8 mouse cellular contexts compared by ENCODE assay signal in genomic region chr5:149261866-149262265, GRCm38 (mm10). TPM values are rescaled to one million over a fixed set of nuclear protein-coding genes. Genes with fewer than 3 reads are reported as not detected.
DNase-seq lines count a peak whose midpoint lies in the region; ATAC-seq and TF ChIP-seq lines count a peak whose summit lies in the region.

No protein-coding gene starts in this region.

- peak; percentile 64 for TF ChIP-seq CTCF in intestine, postnatal 0 days (IDR thresholded peaks at IDR 0.05; ENCODE audit: low read depth)
- TF ChIP-seq CTCF in liver, embryonic 14.5 days (IDR thresholded peaks at IDR 0.05; ENCODE audit: low read depth): peak; percentile 83

- no peak overlapping the region for H3K4me3 ChIP-seq in intestine, postnatal 0 days (ENCODE audit: low read depth, low read length)
- H3K4me3 ChIP-seq in intestine, embryonic 16.5 days (ENCODE audit: low read length): no peak overlapping the region
- no peak overlapping the region for H3K4me3 ChIP-seq in liver, embryonic 14.5 days (ENCODE audit: insufficient read depth in 1 of 2, low read depth in 2 of 2, low read length in 2 of 2)
- no peak overlapping the region for H3K4me3 ChIP-seq in embryonic facial prominence, embryonic 10.5 days
- no peak overlapping the region for H3K4me3 ChIP-seq in forebrain, embryonic 12.5 days (replicated peaks)

- H3K9ac ChIP-seq in intestine, postnatal 0 days (ENCODE audit: low read depth, low read length): no peak overlapping the region
- H3K9ac ChIP-seq in intestine, embryonic 16.5 days (ENCODE audit: low read depth, low read length): no peak overlapping the region
- H3K9ac ChIP-seq in liver, embryonic 14.5 days (replicated peaks): no peak overlapping the region
- H3K9ac ChIP-seq in forebrain, embryonic 12.5 days: no peak overlapping the region

- H3K4me2 ChIP-seq in intestine, postnatal 0 days (replicated peaks; ENCODE audit: low read depth): no peak overlapping the region
- H3K4me2 ChIP-seq in intestine, embryonic 16.5 days (ENCODE audit: low read depth, low read length): no peak overlapping the region
- H3K4me2 ChIP-seq in liver, embryonic 14.5 days (ENCODE audit: low read depth): no peak overlapping the region
- H3K4me2 ChIP-seq in forebrain, embryonic 12.5 days: no peak overlapping the region

- ATAC-seq in intestine, postnatal 0 days: no peak
- no peak for ATAC-seq in intestine, embryonic 16.5 days
- ATAC-seq in liver, embryonic 14.5 days (ENCODE audit: insufficient read depth): no peak
- ATAC-seq in forebrain, embryonic 12.5 days (ENCODE audit: low FRiP score): no peak

- DNase-seq in B cell, adult 2 months: peak; percentile 67 to 71
- DNase-seq in T-cell, adult 2 months (ENCODE audit: low spot score): peak; percentile 23
- no peak for DNase-seq in liver, embryonic 14.5 days (ENCODE audit: low read depth in 3 of 3, low spot score in 3 of 3)
- no peak for DNase-seq in right cerebral cortex, postnatal 10 days (ENCODE audit: low spot score in 2 of 2)
- DNase-seq in embryonic facial prominence, embryonic 10.5 days (ENCODE audit: low spot score): no peak

- WGBS in intestine, postnatal 0 days: 66% methylated on average over 6 of the region's 6 CpGs
- WGBS in intestine, embryonic 16.5 days: 62% methylated on average over 6 of the region's 6 CpGs
- 62% methylated on average over 6 of the region's 6 CpGs for WGBS in liver, embryonic 14.5 days (ENCODE audit: insufficient replicate concordance)
- WGBS in embryonic facial prominence, embryonic 10.5 days: 63% methylated on average over 6 of the region's 6 CpGs
- WGBS in forebrain, embryonic 12.5 days: 61% methylated on average over 6 of the region's 6 CpGs

- no peak overlapping the region for H3K27ac ChIP-seq in intestine, postnatal 0 days (ENCODE audit: low read depth, low read length)
- H3K27ac ChIP-seq in intestine, embryonic 16.5 days (ENCODE audit: low read length): no peak overlapping the region
- H3K27ac ChIP-seq in liver, embryonic 14.5 days: no peak overlapping the region
- H3K27ac ChIP-seq in embryonic facial prominence, embryonic 10.5 days (replicated peaks): no peak overlapping the region
- H3K27ac ChIP-seq in forebrain, embryonic 12.5 days: no peak overlapping the region

- no peaks in the 10 kb centered on the region for H3K36me3 ChIP-seq in intestine, postnatal 0 days (ENCODE audit: control insufficient read depth, insufficient read depth)
- no peaks in the 10 kb centered on the region for H3K36me3 ChIP-seq in intestine, embryonic 16.5 days (ENCODE audit: control insufficient read depth, insufficient read depth, low read length)
- H3K36me3 ChIP-seq in liver, embryonic 14.5 days (replicated peaks; ENCODE audit: control insufficient read depth, insufficient read depth, low read depth): no peaks in the 10 kb centered on the region
- H3K36me3 ChIP-seq in embryonic facial prominence, embryonic 10.5 days (replicated peaks): no peaks in the 10 kb centered on the region
- H3K36me3 ChIP-seq in forebrain, embryonic 12.5 days (replicated peaks): no peaks in the 10 kb centered on the region

- TF ChIP-seq EP300 in liver, embryonic 14.5 days (IDR thresholded peaks at IDR 0.05; ENCODE audit: low read depth): no peak

- no peaks in the 10 kb centered on the region for H3K9me3 ChIP-seq in intestine, postnatal 0 days (ENCODE audit: control insufficient read depth)
- H3K9me3 ChIP-seq in intestine, embryonic 16.5 days (ENCODE audit: control insufficient read depth, low read length): peaks cover 3% of the 10 kb centered on the region; the same call in 1 of the 2 replicates
- H3K9me3 ChIP-seq in liver, embryonic 14.5 days (ENCODE audit: control insufficient read depth, low read length): no peaks in the 10 kb centered on the region
- H3K9me3 ChIP-seq in embryonic facial prominence, embryonic 10.5 days: no peaks in the 10 kb centered on the region
- H3K9me3 ChIP-seq in forebrain, embryonic 12.5 days: no peaks in the 10 kb centered on the region

- no peaks in the 10 kb centered on the region for H3K4me1 ChIP-seq in intestine, postnatal 0 days (replicated peaks; ENCODE audit: control insufficient read depth, insufficient read depth, low read length)
- peaks cover 6% of the 10 kb centered on the region; the same call in 1 of the 2 replicates for H3K4me1 ChIP-seq in intestine, embryonic 16.5 days (ENCODE audit: control insufficient read depth, insufficient read depth, low read length)
- 0 out of 4 replicates have a peak, but pooled peaks cover 0 to 3% of the 10 kb centered on the region in 2 experiments for H3K4me1 ChIP-seq in liver, embryonic 14.5 days (replicated peaks; ENCODE audit: control insufficient read depth in 2 of 2, insufficient read depth in 2 of 2, low read length in 1 of 2)
- H3K4me1 ChIP-seq in embryonic facial prominence, embryonic 10.5 days: peaks cover 35% of the 10 kb centered on the region
- peaks cover 20% of the 10 kb centered on the region for H3K4me1 ChIP-seq in forebrain, embryonic 12.5 days

- no peaks in the 10 kb centered on the region for H3K27me3 ChIP-seq in intestine, postnatal 0 days (replicated peaks; ENCODE audit: control insufficient read depth, insufficient read depth, low read length)
- H3K27me3 ChIP-seq in intestine, embryonic 16.5 days (replicated peaks; ENCODE audit: control insufficient read depth, insufficient read depth, low read length): no peaks in the 10 kb centered on the region
- no peaks in the 10 kb centered on the region for H3K27me3 ChIP-seq in liver, embryonic 14.5 days (ENCODE audit: control insufficient read depth, insufficient read depth, low read length)
- H3K27me3 ChIP-seq in embryonic facial prominence, embryonic 10.5 days (replicated peaks; ENCODE audit: low read depth, poor library complexity, severe bottlenecking): no peaks in the 10 kb centered on the region
- no peaks in the 10 kb centered on the region for H3K27me3 ChIP-seq in forebrain, embryonic 12.5 days

RNA-seq across cellular contexts. Expression of gene Alox5ap, which starts 2.7 kb away (rescaled TPM):
- polyA plus RNA-seq in intestine, postnatal 0 days (2015; fragmentation: Nextera tagmentation; extraction: Ambion mirVana): 4.6 and 4.9 TPM in 2 replicates
- 11.2 and 11.4 TPM in 2 replicates for polyA plus RNA-seq in intestine, embryonic 16.5 days (2015; fragmentation: Nextera tagmentation; extraction: Ambion mirVana)
- 17.4 and 26.7 TPM in 2 replicates for polyA plus RNA-seq in liver, embryonic 14.5 days (2012; rRNA removed)
- polyA plus RNA-seq in liver, embryonic 14.5 days (2014; fragmentation: Nextera tagmentation; extraction: Ambion mirVana): 26.2 and 29.6 TPM in 2 replicates
- polyA plus RNA-seq in embryonic facial prominence, embryonic 10.5 days (2016; fragmentation: Nextera tagmentation; extraction: Ambion mirVana): 5.5 and 5.8 TPM in 2 replicates
- 5.6 and 6.2 TPM in 2 replicates for polyA plus RNA-seq in forebrain, embryonic 12.5 days (2016; fragmentation: Nextera tagmentation; extraction: Ambion mirVana)

Comparison
In these comparisons a context has a peak if more than half of its experiments do, and no peak if none do; other contexts are left out.
1. DNase-seq: peak in B cell, adult 2 months (2 of 2) and T-cell, adult 2 months (single experiment); none in liver, embryonic 14.5 days (0 of 3), right cerebral cortex, postnatal 10 days (0 of 2) and embryonic facial prominence, embryonic 10.5 days (single experiment).